Mouse (Mus musculus) kidney, embryonic 16.5 days (tissue): ENCODE results near the gene Pqlc2. TPM values are rescaled to one million over a fixed set of nuclear protein-coding genes. Genes with fewer than 3 reads are reported as not detected.
A peak's percentile ranks its signal among the peaks of the same experiment; 100 is the strongest.

ENCODE experiments used
- ATAC-seq: fragments of 200-750 bp; cut with Nextera tagmentation; 2 replicates; pipeline ENCODE4 v1.8.0; 2017; ENCODE audit warnings: moderate TSS enrichment; ENCODE audit not compliant: low FRiP score, low TSS enrichment
- H3K27ac ChIP-seq: fragments of 300-500 bp; sonication (generic); 2 replicates; pipeline ENCODE4 v1.5.1; 2014; ENCODE audit warnings: low read length
- H3K27me3 ChIP-seq: fragments of 300-500 bp; sonication (generic); 2 replicates; pipeline ENCODE4 v1.6.1; 2014; ENCODE audit warnings: low read length, control low read depth, mixed read lengths; ENCODE audit not compliant: insufficient read depth
- H3K36me3 ChIP-seq: fragments of 300-500 bp; sonication (generic); 2 replicates; pipeline ENCODE4 v1.6.1; 2014; ENCODE audit warnings: low read length, control low read depth, mixed read lengths; ENCODE audit not compliant: insufficient read depth
- H3K4me1 ChIP-seq: fragments of 300-500 bp; sonication (generic); 2 replicates; pipeline ENCODE4 v1.6.1; 2014; ENCODE audit warnings: low read length, control low read depth, mixed read lengths; ENCODE audit not compliant: insufficient read depth
- H3K4me2 ChIP-seq: fragments of 300-500 bp; sonication (generic); replicated peaks from 2 replicates; pipeline ENCODE4 v1.6.1; 2014; ENCODE audit warnings: low read depth, low read length
- H3K4me3 ChIP-seq: fragments of 300-500 bp; sonication (generic); 2 replicates; pipeline ENCODE4 v1.5.1; 2014; ENCODE audit warnings: mild to moderate bottlenecking, low read length
- H3K9ac ChIP-seq: fragments of 300-500 bp; sonication (generic); replicated peaks from 2 replicates; pipeline ENCODE4 v1.6.1; 2014; ENCODE audit warnings: low read length
- H3K9me3 ChIP-seq: fragments of 300-500 bp; sonication (generic); 2 replicates; pipeline ENCODE4 v1.6.1; 2016; ENCODE audit warnings: low read length, control low read depth
- WGBS: fragments of 180-500 bp; shearing (Covaris S2); extraction: QIAGEN DNeasy Blood & Tissue Kit; methylation state at CpG from one replicate; pipeline ENCODE4 v1.1.7; 2014; 5-methylcytosine and 5-hydroxymethylcytosine counted together
- polyA plus RNA-seq: library from polyadenylated mRNA; unstranded; fragments of >200 nt; fragmentation: Nextera tagmentation; extraction: Ambion mirVana; gene quantifications from 2 replicates; pipeline ENCODE4 v1.2.1, GENCODE M21; 2015

Pqlc2 gene
- 16.9 and 17.6 TPM in 2 replicates for polyA plus RNA-seq

GRCm38 (mm10) chr4:139310171-139310898, at the start of gene Pqlc2, which contains the start of gene Akr7a5:
Pqlc2 (minus strand) TSS chr4:139310708.
Akr7a5 (plus strand) TSS chr4:139310744.
- Histone ChIP-seq H3K36me3 (peaks cover 11% of the 10 kb centered on the region), H3K9me3 (no peaks in the 10 kb centered on the region), H3K27ac (peak within 1 kb of the TSS; percentile 89), H3K4me2 (peak within 1 kb of the TSS; percentile 95), H3K4me3 (peak within 1 kb of the TSS; percentile 84), H3K9ac (peak within 1 kb of the TSS; percentile 92), H3K27me3 (no peaks in the 10 kb centered on the region), H3K4me1 (peaks cover 19% of the 10 kb centered on the region; the same call in 1 of the 2 replicates)
- under 1% methylated on average over 61 of the region's 63 CpGs for WGBS
- ATAC-seq, result peak; percentile 86

GRCm38 (mm10) chr4:139357211-139357610, 46.7 kb upstream of the Pqlc2 start:
- Histone ChIP-seq H3K27ac (no peak overlapping the region), H3K4me1 (0 out of 2 replicates have a peak, but pooled peaks cover 6% of the 10 kb centered on the region), H3K4me3 (no peak overlapping the region), H3K9me3 (no peaks in the 10 kb centered on the region), H3K36me3 (peaks cover 54% of the 10 kb centered on the region), H3K9ac (no peak overlapping the region), H3K4me2 (no peak overlapping the region), H3K27me3 (no peaks in the 10 kb centered on the region)
- WGBS, result 92% methylated on average over 3 of the region's 3 CpGs
- ATAC-seq, result no peak

DNA sequence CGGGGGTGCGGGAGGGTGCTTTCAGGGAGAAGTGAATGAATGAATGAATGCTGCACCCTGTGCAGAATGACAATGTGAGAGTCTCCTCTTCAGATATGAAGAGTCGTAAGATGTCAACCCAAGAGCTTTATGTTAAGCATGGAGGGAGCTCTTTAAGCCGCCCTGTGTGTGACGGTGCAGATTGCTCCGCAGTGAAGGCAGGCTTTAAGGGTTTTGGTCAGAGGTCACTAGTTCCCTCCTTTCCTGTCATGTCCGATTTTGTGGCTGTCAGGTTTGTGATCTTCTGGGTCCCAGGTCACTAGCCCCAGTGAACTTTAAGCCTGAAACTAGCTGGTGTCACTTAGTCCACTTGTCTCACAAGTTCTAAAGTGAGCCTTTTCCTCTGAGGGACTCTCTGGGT, 42.3 kb upstream of the Pqlc2 start:
- peak overlapping the region; percentile 95 for H3K4me3 ChIP-seq
- peaks cover 16% of the 10 kb centered on the region for H3K4me1 ChIP-seq
- H3K36me3 ChIP-seq, result peaks cover 35% of the 10 kb centered on the region
- WGBS, result 1% methylated on average over 7 of the region's 7 CpGs
- H3K9me3 ChIP-seq, result no peaks in the 10 kb centered on the region
- peak; percentile 33 for ATAC-seq
- peak overlapping the region; percentile 90 for H3K9ac ChIP-seq
- H3K27ac ChIP-seq, result peak overlapping the region; percentile 98
- no peaks in the 10 kb centered on the region for H3K27me3 ChIP-seq
- peak overlapping the region; percentile 92 for H3K4me2 ChIP-seq

GRCm38 (mm10) chr4:139351931-139352711, 41.6 kb upstream of the Pqlc2 start, which contains the start of the genes Mrto4, Emc1 and Ubr4:
Mrto4 (minus strand) TSS chr4:139352576.
Emc1 (plus strand) TSS chr4:139352587.
Ubr4 (plus strand) TSS chr4:139352609.
- Histone ChIP-seq H3K9me3 (no peaks in the 10 kb centered on the region), H3K4me1 (peaks cover 16% of the 10 kb centered on the region), H3K36me3 (peaks cover 33% of the 10 kb centered on the region), H3K4me3 (peak within 1 kb of the TSS; percentile 95), H3K27me3 (no peaks in the 10 kb centered on the region), H3K27ac (peak within 1 kb of the TSS; percentile 98), H3K4me2 (peak within 1 kb of the TSS; percentile 92), H3K9ac (peak within 1 kb of the TSS; percentile 90)
- WGBS, result under 1% methylated on average over 64 of the region's 64 CpGs
- ATAC-seq, result peak; percentile 96

GRCm38 (mm10) chr4:139345416-139346019, 35.0 kb upstream of the Pqlc2 start:
- H3K9me3 ChIP-seq, result no peaks in the 10 kb centered on the region
- H3K9ac ChIP-seq, result no peak overlapping the region
- H3K36me3 ChIP-seq, result peaks cover 41% of the 10 kb centered on the region
- 83% methylated on average over 23 of the region's 23 CpGs for WGBS
- no peak overlapping the region for H3K4me3 ChIP-seq
- no peak; the same call in 1 of the 2 replicates for ATAC-seq
- H3K4me2 ChIP-seq, result no peak overlapping the region
- H3K27ac ChIP-seq, result no peak overlapping the region
- no peaks in the 10 kb centered on the region for H3K27me3 ChIP-seq
- H3K4me1 ChIP-seq, result no peaks in the 10 kb centered on the region

DNA sequence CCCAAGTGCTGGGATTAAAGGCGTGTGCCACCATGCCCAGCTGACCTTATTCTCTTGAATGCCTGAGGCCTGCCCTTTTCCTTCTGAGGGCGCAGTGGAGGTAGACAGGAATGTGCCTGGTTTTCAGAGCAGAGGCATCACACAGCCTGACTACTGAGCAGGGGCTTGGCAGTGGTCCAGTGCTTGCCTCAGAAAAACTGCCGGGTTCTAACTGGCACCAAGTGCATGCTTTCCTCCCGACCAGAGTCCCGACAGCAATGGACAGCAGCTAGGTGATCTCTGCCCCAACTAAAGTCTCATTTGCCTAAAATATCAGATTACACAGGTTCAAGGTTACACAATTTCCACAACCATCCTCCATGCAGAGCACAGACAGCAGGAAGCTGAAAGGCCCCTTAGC, 33.2 kb upstream of the Pqlc2 start:
- Histone ChIP-seq H3K4me1 (no peaks in the 10 kb centered on the region), H3K9me3 (no peaks in the 10 kb centered on the region), H3K27ac (no peak overlapping the region), H3K4me2 (no peak overlapping the region), H3K4me3 (no peak overlapping the region), H3K9ac (no peak overlapping the region), H3K36me3 (peaks cover 32% of the 10 kb centered on the region), H3K27me3 (no peaks in the 10 kb centered on the region)
- no peak for ATAC-seq
- WGBS, result 54% methylated on average over 5 of the region's 5 CpGs

- Histone ChIP-seq H3K27ac (no peak overlapping the region), H3K27me3 (no peaks in the 10 kb centered on the region), H3K4me2 (no peak overlapping the region), H3K9ac (no peak overlapping the region), H3K4me1 (peaks cover 5% of the 10 kb centered on the region; the same call in 1 of the 2 replicates), H3K4me3 (no peak overlapping the region), H3K36me3 (peaks cover 13% of the 10 kb centered on the region; the same call in 1 of the 2 replicates), H3K9me3 (no peaks in the 10 kb centered on the region)
- 67% methylated on average over 7 of the region's 7 CpGs for WGBS
- no peak for ATAC-seq
Measured at GRCm38 (mm10) chr4:139341556-139342233, 31.2 kb upstream of the Pqlc2 start.

GRCm38 (mm10) chr4:139340835-139341234, 30.3 kb upstream of the Pqlc2 start:
- no peak overlapping the region for H3K4me3 ChIP-seq
- H3K9me3 ChIP-seq, result no peaks in the 10 kb centered on the region
- H3K9ac ChIP-seq, result no peak overlapping the region
- peaks cover 7% of the 10 kb centered on the region; the same call in 1 of the 2 replicates for H3K4me1 ChIP-seq
- ATAC-seq, result no peak
- no peak overlapping the region for H3K27ac ChIP-seq
- H3K4me2 ChIP-seq, result no peak overlapping the region
- 83% methylated on average over 4 of the region's 4 CpGs for WGBS
- 0 out of 2 replicates have a peak, but pooled peaks cover 6% of the 10 kb centered on the region for H3K36me3 ChIP-seq
- no peaks in the 10 kb centered on the region for H3K27me3 ChIP-seq

DNA sequence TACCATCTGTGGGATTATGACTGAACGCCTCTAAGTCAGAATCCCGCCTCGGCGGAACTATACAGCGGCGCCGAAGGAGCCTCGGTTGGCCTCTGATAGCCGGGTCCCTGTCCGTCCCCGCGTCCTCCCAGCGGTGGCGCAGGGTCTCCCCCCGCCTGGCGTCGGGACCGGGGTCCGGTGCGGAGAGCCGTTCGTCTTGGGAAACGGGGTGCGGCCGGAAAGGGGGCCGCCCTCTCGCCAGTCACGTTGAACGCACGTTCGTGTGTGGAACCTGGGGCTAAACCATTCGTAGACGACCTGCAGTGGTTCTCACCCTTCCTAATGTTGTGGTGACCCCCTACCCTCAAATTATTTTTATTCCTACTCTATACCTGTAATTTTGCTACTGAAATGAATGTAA, 27.6 kb upstream of the Pqlc2 start:
- H3K27me3 ChIP-seq, result no peaks in the 10 kb centered on the region
- ATAC-seq, result no peak
- 49% methylated on average over 33 of the region's 33 CpGs for WGBS

More for the DNA sequence above, 27.6 kb upstream of the Pqlc2 start:
- no peak overlapping the region for H3K9ac ChIP-seq
- no peak overlapping the region for H3K27ac ChIP-seq
- H3K9me3 ChIP-seq, result no peaks in the 10 kb centered on the region
- H3K4me2 ChIP-seq, result no peak overlapping the region
- H3K4me3 ChIP-seq, result no peak overlapping the region
- no peaks in the 10 kb centered on the region for H3K36me3 ChIP-seq
- peaks cover 7% of the 10 kb centered on the region; the same call in 1 of the 2 replicates for H3K4me1 ChIP-seq
